Mouse (Mus musculus): ENCODE data around the gene Gtdc1.

The Gtdc1 gene

GRCm38 (mm10) chr2:44923056-44923883 is 4.2 kb downstream of the Gtdc1 start:
- no peak for DNase-seq

GRCm38 (mm10) chr2:44922500-44922899 is 5.0 kb downstream of the Gtdc1 start:
- no peak for DNase-seq

- DNase-seq = no peak
These were observed 7.0 kb downstream of the Gtdc1 start for GRCm38 (mm10) chr2:44920471-44920870.

- no peak for DNase-seq
These were observed 8.1 kb downstream of the Gtdc1 start for GRCm38 (mm10) chr2:44919326-44919725.

DNA sequence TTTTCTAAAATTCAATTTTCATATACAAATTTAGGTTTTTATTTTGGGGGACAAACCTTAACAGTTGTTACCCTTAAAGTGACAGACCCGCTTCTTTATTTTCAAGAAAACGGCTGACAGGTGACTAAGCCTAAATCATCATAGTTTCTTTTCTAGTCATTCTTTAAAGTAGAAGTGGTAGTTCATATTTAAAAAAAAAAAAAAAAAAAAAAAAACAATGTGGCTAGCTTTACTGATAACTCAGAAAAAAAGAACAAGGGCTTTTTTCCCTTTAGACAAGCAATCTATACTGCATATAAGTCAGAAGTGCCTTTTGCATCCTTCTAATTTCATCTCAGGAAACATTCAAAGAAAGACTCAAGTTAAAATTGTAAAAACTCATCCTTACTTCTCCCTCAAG is 8.7 kb downstream of the Gtdc1 start:
- no peak for DNase-seq

GRCm38 (mm10) chr2:44916286-44916685 is 11.2 kb downstream of the Gtdc1 start:
- no peak for DNase-seq

- DNase-seq = no peak
These were observed 29.7 kb downstream of the Gtdc1 start for GRCm38 (mm10) chr2:44897801-44898200.

GRCm38 (mm10) chr2:44873718-44874117 is 53.7 kb downstream of the Gtdc1 start:
- no peak for DNase-seq

DNA sequence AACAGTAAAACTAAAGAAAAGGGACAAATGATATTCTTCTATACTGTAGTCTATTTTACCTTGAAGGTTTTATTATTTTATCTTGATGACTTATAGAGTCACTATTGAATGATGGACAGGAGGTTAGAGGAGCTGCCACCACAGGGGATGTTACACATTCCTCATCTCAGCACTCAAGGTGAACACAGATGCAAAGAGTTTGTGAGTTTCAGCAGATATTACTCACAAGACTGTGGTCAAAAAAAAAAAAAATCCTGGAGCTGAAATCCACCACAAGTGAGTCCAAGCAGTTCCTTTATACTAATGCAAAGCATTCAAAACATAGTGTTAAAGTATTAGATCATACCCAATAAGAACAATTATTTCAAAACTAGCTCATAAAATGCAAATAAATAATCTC is 62.7 kb downstream of the Gtdc1 start:
- no peak for DNase-seq

DNA sequence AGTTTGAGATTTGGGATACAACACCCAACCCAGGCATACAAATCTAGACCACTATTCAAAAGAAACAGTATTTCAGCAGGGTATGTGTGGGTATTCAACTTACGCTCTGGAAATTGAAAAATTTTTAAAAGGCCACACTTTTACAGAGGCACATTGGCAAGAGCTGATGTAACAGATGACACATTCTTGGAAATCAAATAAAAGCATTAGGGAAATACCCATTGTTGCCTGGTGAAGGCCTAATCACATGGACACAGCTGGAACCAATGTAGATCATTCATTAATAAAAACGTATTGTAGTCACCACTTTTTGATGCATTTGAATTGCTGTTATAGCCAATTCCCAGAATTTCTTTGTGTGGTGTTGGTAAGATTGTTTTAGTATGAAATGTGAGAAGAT is 73.0 kb downstream of the Gtdc1 start:
- DNase-seq = no peak

- no peak for DNase-seq
These were observed 77.8 kb downstream of the Gtdc1 start for GRCm38 (mm10) chr2:44849666-44850065.

DNA sequence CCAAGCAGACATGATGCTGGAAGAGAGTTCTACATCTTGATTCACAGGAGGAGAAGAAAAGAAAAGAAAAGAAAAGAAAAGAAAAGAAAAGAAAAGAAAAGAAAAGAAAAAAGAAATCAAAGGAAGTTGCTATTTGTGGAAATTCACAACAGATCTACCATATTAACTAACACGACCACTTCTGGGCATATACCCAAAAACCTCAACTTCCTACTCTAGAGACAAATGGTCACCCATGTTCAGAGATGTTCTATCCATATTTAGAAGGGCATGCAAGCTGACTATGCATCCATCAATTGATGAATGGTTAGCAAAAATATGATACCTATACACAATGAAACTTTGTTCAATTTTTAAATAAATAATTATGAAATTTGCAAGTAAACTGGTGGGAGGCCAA is 79.3 kb downstream of the Gtdc1 start:
- DNase-seq = no peak

DNA sequence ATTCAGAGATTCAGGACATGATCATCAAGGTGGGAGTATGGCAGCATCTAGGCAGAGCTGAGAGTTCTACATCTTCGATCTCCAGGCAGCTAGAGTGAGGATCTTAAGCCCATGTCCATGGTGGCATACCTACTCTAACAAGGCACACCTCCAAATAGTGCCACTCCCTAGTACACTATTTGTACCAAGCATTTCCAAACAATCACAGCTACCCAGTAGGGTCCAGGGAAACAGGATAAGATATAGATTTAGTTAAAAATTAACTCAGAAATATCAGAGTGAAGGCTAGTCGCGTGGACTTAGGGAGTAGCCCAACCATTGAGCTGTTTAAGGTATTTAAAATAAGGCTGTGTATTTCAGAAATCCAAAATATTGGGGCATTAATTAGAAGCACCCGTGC is 82.0 kb downstream of the Gtdc1 start:
- no peak for DNase-seq

- no peak for DNase-seq
These were observed 97.7 kb downstream of the Gtdc1 start for GRCm38 (mm10) chr2:44829753-44830152.

- DNase-seq = no peak
These were observed 98.1 kb downstream of the Gtdc1 start for GRCm38 (mm10) chr2:44829346-44829745.

DNA sequence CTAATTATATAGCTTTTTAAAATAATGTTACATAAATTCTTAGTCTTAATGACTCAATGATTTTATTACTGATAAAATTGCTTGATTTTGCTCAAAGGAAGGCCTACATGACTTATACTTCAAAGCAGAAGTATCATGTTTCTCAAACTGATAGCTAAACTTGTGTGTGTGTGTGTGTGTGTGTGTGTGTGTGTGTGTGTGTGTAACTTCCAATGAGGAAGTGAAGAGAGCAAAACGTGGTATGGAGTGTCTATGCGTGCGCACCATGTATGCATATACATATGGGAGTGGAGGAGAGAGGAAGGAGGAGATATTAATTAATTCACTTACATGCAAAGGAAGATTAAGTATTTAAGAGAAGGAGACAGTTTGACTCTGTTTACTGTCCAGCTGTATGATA is 100.8 kb downstream of the Gtdc1 start:
- no peak for DNase-seq

DNA sequence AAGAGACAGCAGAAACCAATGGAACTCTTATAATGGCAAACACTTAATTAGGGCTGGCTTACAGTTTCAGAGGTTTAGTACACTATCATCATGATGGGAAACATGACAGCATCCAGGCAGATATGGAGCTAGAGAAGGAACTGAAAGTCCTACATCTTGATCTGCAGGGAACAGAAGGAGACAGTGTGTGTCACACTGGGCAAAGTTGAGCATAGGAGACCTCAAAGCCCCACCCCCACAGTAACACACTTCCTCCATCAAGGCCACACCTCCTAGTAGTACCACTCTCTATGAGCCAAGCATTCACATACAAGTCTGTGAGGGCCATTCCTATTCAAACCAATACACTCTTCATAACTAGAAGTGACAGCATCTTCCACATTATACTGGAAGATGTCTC is 109.7 kb downstream of the Gtdc1 start:
- no peak for DNase-seq

DNA sequence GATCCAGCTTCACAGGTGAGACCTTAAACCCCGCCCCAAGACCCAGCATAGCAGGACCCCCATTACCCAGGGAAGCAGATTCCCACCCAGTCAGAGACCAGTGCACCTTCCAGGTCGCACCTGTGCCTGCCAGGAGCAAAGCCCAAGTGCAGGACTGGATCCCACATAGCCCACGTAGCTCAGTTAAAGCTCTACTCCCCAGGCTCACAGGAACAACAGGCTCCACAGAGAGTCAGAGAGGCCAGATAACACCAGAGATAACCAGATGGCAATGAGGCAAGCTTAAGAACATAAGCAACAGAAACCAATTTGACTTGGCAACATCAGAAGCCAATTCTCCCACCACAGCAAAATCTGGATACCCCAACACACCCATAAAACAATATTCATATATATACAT is 113.7 kb downstream of the Gtdc1 start:
- DNase-seq = no peak

DNA sequence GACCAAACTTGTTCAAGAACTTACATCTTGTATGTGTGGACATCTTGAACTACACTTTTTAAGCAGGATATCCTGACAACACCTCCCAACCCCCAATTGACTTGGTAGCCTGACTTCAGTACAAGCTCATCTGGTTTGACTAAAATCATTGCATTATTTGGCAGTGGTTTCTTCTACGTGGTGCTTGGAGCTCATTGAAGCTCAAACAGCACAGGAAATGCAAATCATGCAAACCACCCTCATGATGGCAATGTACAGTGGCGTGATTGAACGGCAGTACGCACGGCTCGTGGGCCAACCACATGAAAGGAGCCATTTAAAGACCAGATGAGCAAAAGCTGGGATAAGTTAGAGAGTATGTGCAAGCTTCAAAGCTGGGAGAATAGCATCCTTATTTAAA is 123.0 kb downstream of the Gtdc1 start:
- DNase-seq = peak; percentile 7

DNA sequence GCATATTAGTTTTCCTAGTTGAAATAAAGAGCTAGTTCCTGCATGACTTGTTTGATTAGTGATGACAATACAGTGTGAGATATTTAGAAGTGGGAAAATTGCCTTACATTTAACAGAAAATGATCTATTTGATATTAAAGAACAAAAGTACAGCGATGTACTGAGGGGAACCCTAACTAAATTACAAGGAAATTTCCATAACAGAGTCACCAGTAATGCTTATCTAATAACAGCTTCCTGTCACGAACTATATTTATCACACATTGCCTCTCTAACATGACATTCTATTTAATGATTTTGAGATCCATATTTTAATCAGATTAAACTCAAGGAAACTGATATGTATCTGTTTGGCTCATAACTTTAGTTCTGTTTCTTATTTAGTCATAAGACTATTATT is 126.1 kb downstream of the Gtdc1 start:
- no peak for DNase-seq

DNA sequence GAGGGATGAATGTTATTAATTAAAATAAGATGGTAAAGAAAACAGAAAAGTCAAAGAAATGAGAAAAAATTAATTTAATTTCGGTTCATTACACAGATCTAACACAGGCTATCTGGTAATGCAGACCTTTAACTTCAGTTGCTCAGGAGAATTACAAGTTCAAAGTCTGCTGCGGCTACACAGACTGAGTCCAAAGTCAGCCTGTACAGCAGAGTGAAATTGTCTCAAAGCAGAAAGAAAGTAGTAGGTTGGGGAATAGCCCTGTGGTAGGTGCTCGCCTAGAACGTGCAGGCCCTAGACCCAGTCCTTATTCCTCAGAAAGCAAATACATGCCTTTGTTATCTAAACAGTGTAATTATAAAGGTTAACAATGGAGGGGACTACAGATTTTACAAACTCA is 135.6 kb downstream of the Gtdc1 start:
- no peak for DNase-seq

DNA sequence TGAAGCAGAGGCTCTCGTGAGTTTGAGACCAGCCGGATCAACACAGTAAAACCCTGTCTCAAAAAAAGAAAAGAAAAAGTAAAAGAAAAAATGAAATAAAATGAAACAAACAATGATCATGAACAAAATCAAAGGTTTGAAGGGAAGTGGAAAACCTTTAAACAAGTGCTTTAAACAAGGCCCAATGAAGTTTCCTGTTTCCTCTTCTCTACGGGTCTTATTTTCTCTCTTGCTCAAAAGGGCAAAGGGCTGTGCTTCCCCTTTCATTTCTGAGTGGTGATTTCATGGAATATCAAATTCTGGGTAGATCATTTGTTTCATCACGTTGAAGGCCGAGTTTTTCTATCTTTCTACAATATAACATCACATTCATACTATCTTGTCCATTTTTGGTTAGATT is 136.3 kb downstream of the Gtdc1 start:
- DNase-seq = no peak

GRCm38 (mm10) chr2:44782746-44783145 is 144.7 kb downstream of the Gtdc1 start:
- no peak for DNase-seq

DNA sequence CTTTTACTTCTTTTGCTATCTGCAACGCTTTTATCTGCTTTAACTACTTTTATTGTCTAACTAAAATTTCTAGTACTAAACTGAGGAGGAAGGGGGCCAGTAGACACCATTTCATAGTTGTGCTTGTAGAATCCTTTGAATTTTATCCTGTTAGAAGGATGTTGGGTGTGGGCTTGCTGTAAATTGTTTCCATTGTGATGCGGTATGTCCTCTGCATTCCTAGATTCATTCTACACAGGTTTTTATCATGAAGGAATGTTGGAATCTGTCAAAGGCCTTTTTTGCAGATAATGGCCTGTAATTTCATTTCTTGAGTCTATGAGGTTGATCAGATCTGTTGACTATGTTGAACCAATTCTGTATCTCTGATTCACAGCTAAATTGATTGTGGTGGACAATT is 146.5 kb downstream of the Gtdc1 start:
- DNase-seq = no peak

DNA sequence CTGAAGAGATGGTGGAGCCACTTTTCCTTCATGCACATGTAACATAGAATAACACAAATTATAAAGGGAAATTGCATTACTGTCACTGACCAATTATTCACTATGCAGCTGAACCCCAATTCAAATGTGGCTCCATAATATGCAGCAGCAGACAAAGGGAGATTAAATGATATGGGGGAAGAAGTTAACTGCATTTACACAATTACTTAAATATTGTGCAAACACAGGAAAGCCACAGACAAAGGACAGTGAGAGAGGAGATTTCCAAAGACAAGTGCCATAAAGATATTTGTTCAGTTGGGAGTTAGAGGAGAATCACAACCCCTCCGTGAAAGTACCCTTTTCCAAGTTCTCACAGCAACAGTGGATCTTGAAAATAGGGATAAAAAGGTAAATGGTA is 163.6 kb downstream of the Gtdc1 start:
- no peak for DNase-seq

All from thymus, postnatal 14 days (tissue).